Mouse (Mus musculus) ES-Bruce4 (cell line): ENCODE data around the gene Camk2d.

Experiments used
- CTCF ChIP-seq: IDR thresholded peaks from one replicate; pipeline ENCODE4 v1.8.1; 2011; ENCODE audit warnings: low read depth, low read length
- POLR2A ChIP-seq: IDR thresholded peaks from one replicate; pipeline ENCODE4 v1.8.1; 2011; ENCODE audit warnings: low read length; ENCODE audit not compliant: insufficient read depth

GRCm38 (mm10) chr3:126685363-126685762, 89.3 kb downstream of the Camk2d start:
- no peak for TF ChIP-seq POLR2A
- TF ChIP-seq CTCF: no peak
